Mouse (Mus musculus) intestine, postnatal 0 days (tissue): ENCODE measurements at regions not wholly inside any gene's neighbourhood (a gene's known extent, or its start where the extent isn't known, plus 50 kb on each side); places are given as distances from the start of the nearest gene placed in this dataset.

Experiments
- ATAC-seq: fragments of 200-750 bp; cut with Nextera tagmentation; 2 replicates; pipeline ENCODE4 v1.8.0; 2017; ENCODE audit warnings: mild to moderate bottlenecking, moderate TSS enrichment, moderate library complexity
- H3K27ac ChIP-seq: fragments of 300-500 bp; sonication (generic); 2 replicates; pipeline ENCODE4 v1.5.1; 2014; ENCODE audit warnings: mild to moderate bottlenecking, low read depth, low read length, moderate library complexity
- H3K27me3 ChIP-seq: fragments of 300-500 bp; sonication (generic); replicated peaks from 2 replicates; pipeline ENCODE4 v1.6.1; 2014; ENCODE audit warnings: low read length, mixed read lengths; ENCODE audit not compliant: control insufficient read depth, insufficient read depth
- H3K36me3 ChIP-seq: fragments of 300-500 bp; sonication (generic); 2 replicates; pipeline ENCODE4 v1.6.1; 2014; ENCODE audit warnings: mild to moderate bottlenecking, moderate library complexity; ENCODE audit not compliant: control insufficient read depth, insufficient read depth
- H3K4me1 ChIP-seq: fragments of 300-500 bp; sonication (generic); replicated peaks from 2 replicates; pipeline ENCODE4 v1.6.1; 2014; ENCODE audit warnings: antibody characterized with exemption, low read length, mixed read lengths; ENCODE audit not compliant: control insufficient read depth, insufficient read depth
- H3K4me2 ChIP-seq: fragments of 300-500 bp; sonication (generic); replicated peaks from 2 replicates; pipeline ENCODE4 v1.6.1; 2014; ENCODE audit warnings: low read depth, mild to moderate bottlenecking, moderate library complexity
- H3K4me3 ChIP-seq: fragments of 300-500 bp; sonication (generic); 2 replicates; pipeline ENCODE4 v1.5.1; 2014; ENCODE audit warnings: low read depth, low read length
- H3K9ac ChIP-seq: fragments of 300-500 bp; sonication (generic); 2 replicates; pipeline ENCODE4 v1.6.1; 2014; ENCODE audit warnings: mild to moderate bottlenecking, low read depth, low read length
- H3K9me3 ChIP-seq: fragments of 300-500 bp; sonication (generic); 2 replicates; pipeline ENCODE4 v1.6.1; 2016; ENCODE audit warnings: mixed run types; ENCODE audit not compliant: control insufficient read depth
- CTCF ChIP-seq: sonication (generic); IDR thresholded peaks from 2 replicates; pipeline ENCODE4 v1.5.1; 2016; ENCODE audit warnings: low read depth, mild to moderate bottlenecking, control low read depth, antibody characterized with exemption, moderate library complexity
- WGBS: fragments of 180-500 bp; shearing (Covaris S2); extraction: QIAGEN DNeasy Blood & Tissue Kit; methylation state at CpG from one replicate; pipeline ENCODE4 v1.1.7; 2014; 5-methylcytosine and 5-hydroxymethylcytosine counted together

DNA sequence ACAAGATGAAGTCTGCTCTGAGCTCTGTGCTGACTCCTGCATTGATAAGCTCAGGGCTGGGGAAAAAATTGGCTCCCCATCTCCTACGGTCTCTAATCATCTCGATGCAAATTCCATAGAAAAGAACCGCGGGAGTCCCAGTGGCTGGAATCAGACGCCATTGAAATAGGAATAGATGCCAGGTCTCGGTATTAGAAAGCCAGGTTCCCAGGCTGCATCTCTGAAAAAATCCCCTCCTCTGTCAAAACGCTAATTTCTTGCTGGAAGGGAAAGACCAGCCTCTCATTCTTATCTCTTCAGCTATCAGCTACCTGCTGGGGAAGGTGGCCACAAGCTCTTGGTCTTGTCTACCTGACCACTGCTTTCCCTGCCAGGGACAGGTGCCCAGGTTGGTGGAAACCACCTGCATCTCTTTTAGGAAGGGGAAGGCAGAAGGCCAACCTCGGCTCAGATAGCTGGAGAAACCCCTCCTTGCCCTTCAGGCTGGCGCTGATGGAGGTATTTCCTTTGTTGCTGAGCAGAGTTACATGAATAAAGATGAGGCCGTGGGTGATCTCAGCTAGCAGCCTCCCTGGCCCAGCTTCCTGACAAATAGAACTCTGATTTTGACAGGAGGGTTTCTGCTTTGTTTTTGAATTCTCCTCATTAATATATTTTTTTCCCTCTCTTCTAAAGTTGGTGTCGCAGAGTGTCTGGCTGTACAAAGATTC, 638.1 kb downstream of the Tbc1d22a start:
- Histone ChIP-seq H3K27me3 (no peaks in the 10 kb centered on the region), H3K27ac (no peak overlapping the region), H3K9ac (no peak overlapping the region), H3K4me1 (no peaks in the 10 kb centered on the region), H3K4me3 (no peak overlapping the region), H3K9me3 (no peaks in the 10 kb centered on the region), H3K4me2 (no peak overlapping the region), H3K36me3 (no peaks in the 10 kb centered on the region)
- WGBS: 49% methylated on average over 11 of the region's 11 CpGs
- ATAC-seq: no peak
- no peak for TF ChIP-seq CTCF

DNA sequence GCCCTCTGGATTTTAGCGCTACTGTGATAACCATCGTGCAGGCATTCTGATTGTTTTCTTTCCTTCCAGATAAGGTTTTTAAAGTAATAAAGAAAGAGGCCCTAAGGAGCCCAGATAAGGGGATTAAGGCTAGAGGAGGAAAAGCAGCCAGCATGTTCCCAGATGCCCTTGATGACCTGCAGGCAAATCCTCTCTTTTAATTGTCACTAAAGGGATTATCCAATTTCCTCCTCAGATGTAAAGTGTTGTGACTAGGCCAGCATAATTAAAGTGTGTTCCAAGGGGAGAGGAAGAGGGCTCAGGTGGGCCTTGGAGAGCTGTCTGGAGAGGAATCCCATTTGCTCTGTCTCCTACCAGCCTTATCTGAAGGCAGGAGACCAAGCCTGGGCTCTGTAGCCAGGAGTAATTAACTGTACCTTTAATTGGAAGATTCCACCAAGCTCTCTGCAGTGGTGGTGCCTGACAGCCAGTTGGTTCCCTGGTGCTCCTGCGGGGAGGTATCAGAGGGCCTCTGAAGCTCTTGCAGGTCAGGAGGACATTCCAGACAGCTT, 644.2 kb downstream of the Tbc1d22a start:
- Histone ChIP-seq H3K4me3 (no peak overlapping the region), H3K36me3 (no peaks in the 10 kb centered on the region)
- 9% methylated on average over 3 of the region's 3 CpGs for WGBS

DNA sequence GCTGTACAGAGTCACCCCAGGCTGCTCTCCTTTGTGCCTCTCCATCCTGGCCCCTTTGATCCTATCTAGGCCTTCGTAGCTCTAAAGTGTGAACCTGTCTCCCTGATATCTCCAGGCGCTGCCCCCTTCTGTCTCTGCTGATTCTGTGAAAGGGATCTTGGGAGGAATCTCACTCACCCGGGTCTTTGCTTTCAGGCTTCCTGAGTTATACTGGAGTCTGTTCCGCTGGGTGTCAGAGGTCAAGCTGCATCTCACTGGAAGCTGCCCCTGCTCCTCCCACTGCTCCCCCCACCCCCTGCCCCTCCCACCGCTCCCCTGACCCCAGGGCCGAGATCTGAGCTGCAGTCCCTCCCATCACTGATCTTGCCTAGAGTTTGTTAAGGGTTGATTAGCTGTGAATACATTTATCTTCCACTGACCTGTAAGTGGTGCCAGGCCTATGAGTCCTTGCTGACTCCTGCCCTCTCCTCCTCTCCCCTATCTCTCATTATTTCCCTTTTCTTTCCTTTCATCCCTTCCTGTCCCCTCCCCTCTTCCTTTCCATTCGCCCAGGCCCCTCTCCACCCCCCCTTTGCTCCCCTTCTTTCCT, 661.6 kb downstream of the Tbc1d22a start:
- no peaks in the 10 kb centered on the region for H3K4me1 ChIP-seq
- H3K36me3 ChIP-seq: no peaks in the 10 kb centered on the region
- H3K9me3 ChIP-seq: no peaks in the 10 kb centered on the region
- no peak overlapping the region for H3K27ac ChIP-seq
- no peaks in the 10 kb centered on the region for H3K27me3 ChIP-seq
- H3K9ac ChIP-seq: no peak overlapping the region
- no peak for ATAC-seq
- H3K4me2 ChIP-seq: no peak overlapping the region
- 22% methylated on average over 7 of the region's 7 CpGs for WGBS
- H3K4me3 ChIP-seq: no peak overlapping the region
- no peak for TF ChIP-seq CTCF

More for the DNA sequence above, 644.2 kb downstream of the Tbc1d22a start:
- no peak for ATAC-seq
- TF ChIP-seq CTCF: no peak
- no peak overlapping the region for H3K9ac ChIP-seq
- H3K9me3 ChIP-seq: no peaks in the 10 kb centered on the region
- no peak overlapping the region for H3K4me2 ChIP-seq
- H3K4me1 ChIP-seq: no peaks in the 10 kb centered on the region
- no peaks in the 10 kb centered on the region for H3K27me3 ChIP-seq
- H3K27ac ChIP-seq: no peak overlapping the region

DNA sequence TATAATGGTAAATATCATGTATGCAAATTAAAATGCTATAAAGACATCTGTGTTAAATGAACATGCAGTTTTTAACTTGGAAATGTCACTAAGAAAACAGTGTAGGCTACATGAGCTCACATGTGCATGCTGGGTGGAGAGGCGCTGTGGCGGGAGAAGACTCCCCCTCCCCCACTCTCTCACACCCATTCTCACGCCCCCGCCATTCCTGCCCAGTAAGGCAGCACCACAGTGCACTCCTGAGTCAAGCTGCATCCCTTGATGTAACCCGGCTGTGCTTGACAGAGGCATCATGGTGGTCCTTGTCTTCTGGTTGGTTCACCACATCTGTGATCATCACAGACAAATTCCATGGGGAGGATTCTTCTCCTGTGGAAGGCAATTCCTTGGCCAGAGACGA, 647.1 kb upstream of the Fam19a5 start:
- TF ChIP-seq CTCF: no peak
- Histone ChIP-seq H3K4me1 (no peaks in the 10 kb centered on the region), H3K27ac (no peak overlapping the region), H3K9me3 (no peaks in the 10 kb centered on the region), H3K9ac (no peak overlapping the region), H3K27me3 (no peaks in the 10 kb centered on the region), H3K36me3 (no peaks in the 10 kb centered on the region), H3K4me3 (no peak overlapping the region), H3K4me2 (no peak overlapping the region)
- 60% methylated on average over 6 of the region's 6 CpGs for WGBS
- no peak for ATAC-seq

DNA sequence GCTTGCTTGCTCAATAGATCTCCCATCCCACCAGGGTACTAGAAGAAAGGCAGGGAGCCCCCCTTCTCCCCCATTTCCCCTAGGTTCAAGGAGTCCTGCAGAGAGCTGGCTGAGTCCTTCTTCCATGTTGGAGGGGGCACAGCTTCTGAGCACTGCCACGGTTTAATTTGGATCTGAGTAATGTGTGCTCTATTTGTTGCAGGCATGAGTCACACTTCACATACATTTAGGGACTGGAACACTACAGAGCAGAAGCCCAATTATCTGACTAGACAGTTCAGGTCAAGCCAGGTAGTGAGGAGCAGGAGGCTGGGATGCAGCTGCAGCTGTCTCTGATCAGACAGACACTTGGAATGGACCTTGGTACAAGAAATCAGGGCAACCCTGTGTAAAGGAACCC, 644.1 kb upstream of the Fam19a5 start:
- ATAC-seq: no peak
- Histone ChIP-seq H3K9me3 (no peaks in the 10 kb centered on the region), H3K27ac (no peak overlapping the region), H3K36me3 (no peaks in the 10 kb centered on the region), H3K4me2 (no peak overlapping the region), H3K4me1 (no peaks in the 10 kb centered on the region), H3K9ac (no peak overlapping the region), H3K27me3 (no peaks in the 10 kb centered on the region), H3K4me3 (no peak overlapping the region)
- WGBS: 56% methylated on average over 1 of the region's 1 CpGs
- no peak for TF ChIP-seq CTCF

DNA sequence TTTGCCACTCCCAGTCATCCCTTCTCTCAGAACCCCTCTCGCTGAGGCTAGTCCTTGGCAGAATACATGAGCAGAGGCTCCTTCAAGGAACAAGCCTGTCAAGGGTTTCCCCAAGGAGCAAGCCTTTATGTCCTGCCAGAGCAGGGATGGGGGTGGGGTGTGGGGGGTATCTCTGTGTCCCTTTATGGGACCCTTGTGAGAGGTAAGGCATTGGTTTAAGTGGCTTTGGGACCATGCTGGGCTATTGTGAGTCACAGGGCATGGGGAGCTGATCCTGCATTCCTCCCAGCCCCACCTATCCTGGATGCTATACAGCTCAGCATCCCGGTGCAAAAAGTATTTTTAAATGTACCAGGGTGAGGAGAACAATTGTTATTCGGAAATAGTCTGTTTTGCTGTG, 641.1 kb upstream of the Fam19a5 start:
- no peak for ATAC-seq
- Histone ChIP-seq H3K4me2 (no peak overlapping the region), H3K4me3 (no peak overlapping the region), H3K27ac (no peak overlapping the region), H3K27me3 (no peaks in the 10 kb centered on the region), H3K9me3 (no peaks in the 10 kb centered on the region), H3K9ac (no peak overlapping the region), H3K36me3 (no peaks in the 10 kb centered on the region), H3K4me1 (no peaks in the 10 kb centered on the region)
- TF ChIP-seq CTCF: no peak
- 39% methylated on average over 3 of the region's 3 CpGs for WGBS
